Mouse (Mus musculus): ENCODE data around the gene Cerkl. TPM values are rescaled to one million over a fixed set of nuclear protein-coding genes. Genes with fewer than 3 reads are reported as not detected.

Cerkl gene
- total and polyA plus RNA-seq, 2 experiments from 2014 or later, result 1.4 TPM; not detected in 1

DNA sequence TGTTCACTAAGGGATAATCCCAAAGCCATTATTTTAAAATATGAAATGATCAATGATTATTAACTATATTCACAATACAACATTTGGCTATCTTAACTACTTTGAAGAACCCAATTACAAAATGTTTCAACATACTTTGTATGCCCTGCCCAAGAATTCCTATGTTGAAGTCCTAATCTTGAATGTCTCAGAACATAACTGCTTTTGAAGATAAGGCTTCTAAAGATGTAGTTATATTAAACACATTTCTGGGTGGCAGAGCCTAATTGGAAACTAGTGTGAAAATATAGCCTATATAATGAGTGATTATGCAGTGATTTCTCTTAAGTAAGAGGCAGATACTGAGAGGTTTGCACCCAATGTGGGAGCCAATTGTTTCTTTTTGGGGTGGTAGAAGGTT lies 121.9 kb downstream of the Cerkl start:
- H3K4me1 ChIP-seq (ENCODE audit: control insufficient read depth, insufficient read depth), result no peaks in the 10 kb centered on the region

DNA sequence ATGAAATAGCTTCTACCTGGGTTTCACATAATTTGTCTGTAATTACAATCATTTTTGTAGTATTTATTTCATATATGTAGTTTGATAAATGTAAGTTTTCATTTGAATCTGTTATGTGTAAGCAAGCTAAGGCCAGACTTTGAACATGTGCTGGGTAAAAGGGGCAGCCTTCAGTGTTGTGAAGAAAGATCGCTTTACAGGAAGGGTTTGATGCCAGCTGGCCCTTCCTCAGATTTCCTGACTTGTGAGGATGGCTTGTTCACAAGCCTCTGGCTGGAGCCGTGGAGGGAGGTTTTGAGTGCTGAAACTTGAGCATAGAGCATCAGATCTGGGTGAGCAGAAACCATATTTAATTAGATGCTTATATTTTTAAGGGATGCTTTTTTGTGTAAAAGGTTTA lies 128.5 kb downstream of the Cerkl start:
- H3K27me3 ChIP-seq (ENCODE audit: control insufficient read depth, insufficient read depth, low read length), result no peaks in the 10 kb centered on the region
- H3K36me3 ChIP-seq (replicated peaks; ENCODE audit: control insufficient read depth, insufficient read depth, low read length), result no peaks in the 10 kb centered on the region
- H3K9me3 ChIP-seq (replicated peaks; ENCODE audit: control insufficient read depth, low read length), result no peaks in the 10 kb centered on the region
- WGBS, result 53% methylated on average over 2 of the region's 2 CpGs
- H3K4me1 ChIP-seq (ENCODE audit: control insufficient read depth, insufficient read depth), result no peaks in the 10 kb centered on the region
- TF ChIP-seq CTCF (IDR thresholded peaks at IDR 0.05; ENCODE audit: low read depth), result no peak
- DNase-seq (ENCODE audit: low spot score) (no peak), ATAC-seq (ENCODE audit: insufficient read depth, low read depth) (no peak)
- no peak overlapping the region for H3K27ac ChIP-seq (ENCODE audit: low read depth)
- H3K4me3 ChIP-seq (ENCODE audit: low read depth, low read length), result no peak overlapping the region
- H3K4me2 ChIP-seq (ENCODE audit: low read depth, low read length), result no peak overlapping the region
- H3K9ac ChIP-seq (replicated peaks; ENCODE audit: low read depth, low read length), result no peak overlapping the region

More for the DNA sequence above, 121.9 kb downstream of the Cerkl start:
- no peak overlapping the region for H3K9ac ChIP-seq (replicated peaks; ENCODE audit: low read depth, low read length)
- H3K36me3 ChIP-seq (replicated peaks; ENCODE audit: control insufficient read depth, insufficient read depth, low read length), result no peaks in the 10 kb centered on the region
- H3K9me3 ChIP-seq (replicated peaks; ENCODE audit: control insufficient read depth, low read length), result no peaks in the 10 kb centered on the region
- DNase-seq (ENCODE audit: low spot score) (no peak), ATAC-seq (ENCODE audit: insufficient read depth, low read depth) (no peak)
- H3K27ac ChIP-seq (ENCODE audit: low read depth), result no peak overlapping the region
- no peak overlapping the region for H3K4me3 ChIP-seq (ENCODE audit: low read depth, low read length)
- TF ChIP-seq EP300 (IDR thresholded peaks at IDR 0.05; ENCODE audit: low read depth), result no peak
- no peak for TF ChIP-seq CTCF (IDR thresholded peaks at IDR 0.05; ENCODE audit: low read depth)
- H3K27me3 ChIP-seq (ENCODE audit: control insufficient read depth, insufficient read depth, low read length), result no peaks in the 10 kb centered on the region
- H3K4me2 ChIP-seq (ENCODE audit: low read depth, low read length), result no peak overlapping the region

DNA sequence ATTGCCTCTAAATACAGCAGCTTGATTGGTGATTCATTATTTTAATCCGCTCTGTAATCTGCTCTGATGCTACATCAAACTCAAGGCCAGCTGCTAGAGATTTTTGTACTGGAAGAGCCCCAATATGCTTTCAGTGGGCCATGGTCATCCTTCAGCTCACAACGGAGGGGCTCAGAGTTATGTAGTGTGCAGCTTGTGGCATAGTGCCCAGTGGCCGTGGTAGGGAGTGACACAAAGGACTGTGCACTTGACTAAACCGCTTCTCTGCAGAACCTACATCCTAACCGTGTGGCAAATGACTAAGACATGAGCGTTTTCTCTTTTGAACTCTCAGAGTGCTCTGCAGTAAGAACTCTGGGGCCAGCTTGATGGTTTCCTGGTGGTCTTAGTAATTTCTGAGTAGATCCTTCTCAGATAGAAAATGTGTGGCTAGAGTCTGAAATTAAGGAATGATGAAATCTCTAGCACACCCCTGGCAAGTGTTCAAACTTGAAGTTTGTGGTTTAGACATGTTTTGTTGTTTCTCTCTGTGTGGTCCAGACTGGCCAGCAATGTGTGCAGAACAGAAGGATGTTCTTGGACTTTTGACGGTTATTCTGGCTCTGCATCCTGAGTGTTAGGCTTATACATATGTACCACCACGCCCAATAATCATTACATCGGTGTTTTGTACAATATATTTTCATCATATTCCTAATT lies 140.3 kb downstream of the Cerkl start:
- 82% methylated on average over 9 of the region's 9 CpGs for WGBS
- DNase-seq (ENCODE audit: low spot score) (no peak), ATAC-seq (ENCODE audit: insufficient read depth, low read depth) (no peak)

DNA sequence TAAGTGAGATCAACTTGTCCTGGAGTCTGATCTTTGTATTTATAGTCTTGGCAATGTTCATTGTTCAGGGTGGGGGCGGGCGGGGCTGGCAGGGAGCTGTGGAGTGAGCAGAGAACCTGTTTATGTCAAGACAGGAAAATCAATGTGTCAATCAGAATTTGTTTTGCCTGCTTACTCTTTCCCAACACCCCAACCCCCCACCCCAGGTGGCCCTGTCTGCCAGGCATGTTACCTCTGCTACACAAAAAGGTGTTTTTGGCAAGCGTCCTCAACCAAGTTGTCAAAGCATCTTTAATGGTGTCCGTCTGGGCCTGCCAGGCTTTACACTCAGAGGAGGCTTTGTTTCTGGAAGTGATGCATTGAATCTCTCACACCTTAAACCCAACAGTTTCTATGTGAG lies 141.5 kb downstream of the Cerkl start:
- H3K9me3 ChIP-seq (replicated peaks; ENCODE audit: control insufficient read depth, low read length), result no peaks in the 10 kb centered on the region
- no peaks in the 10 kb centered on the region for H3K27me3 ChIP-seq (ENCODE audit: control insufficient read depth, insufficient read depth, low read length)
- ATAC-seq (ENCODE audit: insufficient read depth, low read depth) (no peak), DNase-seq (ENCODE audit: low spot score) (no peak)
- no peaks in the 10 kb centered on the region for H3K36me3 ChIP-seq (replicated peaks; ENCODE audit: control insufficient read depth, insufficient read depth, low read length)
- no peak overlapping the region for H3K27ac ChIP-seq (ENCODE audit: low read depth)
- TF ChIP-seq CTCF (IDR thresholded peaks at IDR 0.05; ENCODE audit: low read depth), result no peak
- TF ChIP-seq EP300 (IDR thresholded peaks at IDR 0.05; ENCODE audit: low read depth), result no peak
- H3K4me2 ChIP-seq (ENCODE audit: low read depth, low read length), result no peak overlapping the region
- 86% methylated on average over 4 of the region's 4 CpGs for WGBS
- H3K4me1 ChIP-seq (ENCODE audit: control insufficient read depth, insufficient read depth), result no peaks in the 10 kb centered on the region
- no peak overlapping the region for H3K9ac ChIP-seq (replicated peaks; ENCODE audit: low read depth, low read length)
- no peak overlapping the region for H3K4me3 ChIP-seq (ENCODE audit: low read depth, low read length)

More for the DNA sequence above, 140.3 kb downstream of the Cerkl start:
- Histone ChIP-seq H3K27me3 (ENCODE audit: control insufficient read depth, insufficient read depth, low read length) (no peaks in the 10 kb centered on the region), H3K36me3 (replicated peaks; ENCODE audit: control insufficient read depth, insufficient read depth, low read length) (no peaks in the 10 kb centered on the region), H3K4me2 (ENCODE audit: low read depth, low read length) (no peak overlapping the region), H3K4me3 (ENCODE audit: low read depth, low read length) (no peak overlapping the region), H3K27ac (ENCODE audit: low read depth) (no peak overlapping the region), H3K9me3 (replicated peaks; ENCODE audit: control insufficient read depth, low read length) (no peaks in the 10 kb centered on the region), H3K4me1 (ENCODE audit: control insufficient read depth, insufficient read depth) (no peaks in the 10 kb centered on the region), H3K9ac (replicated peaks; ENCODE audit: low read depth, low read length) (no peak overlapping the region)
- TF ChIP-seq CTCF (IDR thresholded peaks at IDR 0.05; ENCODE audit: low read depth) (no peak), EP300 (IDR thresholded peaks at IDR 0.05; ENCODE audit: low read depth) (no peak)

DNA sequence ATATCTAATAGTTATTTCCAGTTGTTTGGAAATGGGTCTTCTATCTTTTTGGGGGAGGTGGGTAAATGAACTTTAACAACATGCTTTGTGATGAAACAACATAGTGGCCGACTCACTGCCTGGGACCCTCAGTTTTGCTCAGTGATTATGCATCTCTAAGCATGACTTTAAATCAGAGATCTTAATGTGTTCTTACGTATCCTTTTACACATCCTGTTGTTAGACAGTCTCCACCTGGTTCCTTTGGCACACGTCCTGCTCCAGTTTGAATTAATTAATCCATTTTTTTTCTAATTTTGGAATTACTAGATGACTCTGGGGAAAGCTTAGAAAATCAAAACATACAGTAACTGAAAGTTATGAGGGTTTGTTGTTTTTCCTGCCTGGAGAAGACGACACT lies 144.1 kb downstream of the Cerkl start:
- Histone ChIP-seq H3K27ac (ENCODE audit: low read depth) (no peak overlapping the region), H3K9ac (replicated peaks; ENCODE audit: low read depth, low read length) (no peak overlapping the region), H3K4me1 (ENCODE audit: control insufficient read depth, insufficient read depth) (no peaks in the 10 kb centered on the region), H3K4me2 (ENCODE audit: low read depth, low read length) (no peak overlapping the region), H3K27me3 (ENCODE audit: control insufficient read depth, insufficient read depth, low read length) (no peaks in the 10 kb centered on the region), H3K4me3 (ENCODE audit: low read depth, low read length) (no peak overlapping the region), H3K36me3 (replicated peaks; ENCODE audit: control insufficient read depth, insufficient read depth, low read length) (no peaks in the 10 kb centered on the region), H3K9me3 (replicated peaks; ENCODE audit: control insufficient read depth, low read length) (no peaks in the 10 kb centered on the region)
- TF ChIP-seq CTCF (IDR thresholded peaks at IDR 0.05; ENCODE audit: low read depth) (no peak), EP300 (IDR thresholded peaks at IDR 0.05; ENCODE audit: low read depth) (no peak)
- 66% methylated on average over 4 of the region's 4 CpGs for WGBS
- DNase-seq (ENCODE audit: low spot score) (no peak), ATAC-seq (ENCODE audit: insufficient read depth, low read depth) (no peak)

Data from heart, postnatal 0 days (tissue).